Mouse (Mus musculus): Measurements from ENCODE around the gene Swsap1. TPM values are rescaled to one million over a fixed set of nuclear protein-coding genes. Genes with fewer than 3 reads are reported as not detected.

The Swsap1 gene
- polyA plus RNA-seq, 1 experiment from 2014 or later = 8.2 TPM

GRCm38 (mm10) chr9:21938234-21938855, 17.2 kb upstream of the Swsap1 start:
- H3K36me3 ChIP-seq = no peaks in the 10 kb centered on the region
- peaks cover 17% of the 10 kb centered on the region for H3K4me1 ChIP-seq
- H3K27ac ChIP-seq = no peak overlapping the region
- 86% methylated on average over 4 of the region's 4 CpGs for WGBS
- no peak overlapping the region for H3K4me3 ChIP-seq
- no peak for DNase-seq (ENCODE audit: low spot score)
- H3K27me3 ChIP-seq (ENCODE audit: low read depth, poor library complexity, severe bottlenecking) = peaks cover 13% of the 10 kb centered on the region
- no peaks in the 10 kb centered on the region for H3K9me3 ChIP-seq (replicated peaks)

GRCm38 (mm10) chr9:21943046-21943445, 12.5 kb upstream of the Swsap1 start:
- no peaks in the 10 kb centered on the region for H3K36me3 ChIP-seq
- no peak for DNase-seq (ENCODE audit: low spot score)
- 76% methylated on average over 12 of the region's 12 CpGs for WGBS

GRCm38 (mm10) chr9:21943638-21944037, 11.9 kb upstream of the Swsap1 start:
- Histone ChIP-seq H3K27me3 (ENCODE audit: low read depth, poor library complexity, severe bottlenecking) (peaks cover 55% of the 10 kb centered on the region), H3K27ac (no peak overlapping the region), H3K4me1 (peaks cover 15% of the 10 kb centered on the region), H3K9me3 (replicated peaks) (no peaks in the 10 kb centered on the region), H3K4me3 (no peak overlapping the region), H3K36me3 (no peaks in the 10 kb centered on the region)
- 48% methylated on average over 12 of the region's 12 CpGs for WGBS
- no peak for DNase-seq (ENCODE audit: low spot score)

More at GRCm38 (mm10) chr9:21943046-21943445, 12.5 kb upstream of the Swsap1 start:
- Histone ChIP-seq H3K9me3 (replicated peaks) (no peaks in the 10 kb centered on the region), H3K27me3 (ENCODE audit: low read depth, poor library complexity, severe bottlenecking) (peaks cover 49% of the 10 kb centered on the region), H3K4me3 (no peak overlapping the region), H3K4me1 (peaks cover 15% of the 10 kb centered on the region), H3K27ac (no peak overlapping the region)

- peak; percentile 61 for DNase-seq (ENCODE audit: low spot score)
- no peak overlapping the region for H3K4me3 ChIP-seq
- H3K9me3 ChIP-seq (replicated peaks) = no peaks in the 10 kb centered on the region
- peaks cover 61% of the 10 kb centered on the region for H3K27me3 ChIP-seq (ENCODE audit: low read depth, poor library complexity, severe bottlenecking)
- no peak overlapping the region for H3K27ac ChIP-seq
- WGBS = 18% methylated on average over 23 of the region's 23 CpGs
- H3K36me3 ChIP-seq = no peaks in the 10 kb centered on the region
- H3K4me1 ChIP-seq = peaks cover 15% of the 10 kb centered on the region
Measured at GRCm38 (mm10) chr9:21944267-21944666, 11.3 kb upstream of the Swsap1 start.

- Histone ChIP-seq H3K36me3 (no peaks in the 10 kb centered on the region), H3K9me3 (replicated peaks) (no peaks in the 10 kb centered on the region), H3K4me1 (peaks cover 15% of the 10 kb centered on the region), H3K27ac (no peak overlapping the region), H3K4me3 (peak overlapping the region; percentile 35), H3K27me3 (ENCODE audit: low read depth, poor library complexity, severe bottlenecking) (peaks cover 64% of the 10 kb centered on the region)
- DNase-seq (ENCODE audit: low spot score) = no peak
- 5% methylated on average over 28 of the region's 28 CpGs for WGBS
Measured at GRCm38 (mm10) chr9:21947540-21948130, 7.9 kb upstream of the Swsap1 start.

GRCm38 (mm10) chr9:21948146-21948545, 7.4 kb upstream of the Swsap1 start:
- Histone ChIP-seq H3K27me3 (ENCODE audit: low read depth, poor library complexity, severe bottlenecking) (peaks cover 63% of the 10 kb centered on the region), H3K4me3 (no peak overlapping the region; the same call in 1 of the 2 replicates)
- 53% methylated on average over 8 of the region's 8 CpGs for WGBS

GRCm38 (mm10) chr9:21948790-21949189, 6.8 kb upstream of the Swsap1 start:
- Histone ChIP-seq H3K27ac (no peak overlapping the region), H3K9me3 (replicated peaks) (no peaks in the 10 kb centered on the region), H3K4me1 (peaks cover 17% of the 10 kb centered on the region), H3K27me3 (ENCODE audit: low read depth, poor library complexity, severe bottlenecking) (peaks cover 56% of the 10 kb centered on the region), H3K4me3 (no peak overlapping the region), H3K36me3 (no peaks in the 10 kb centered on the region)
- DNase-seq (ENCODE audit: low spot score) = no peak
- WGBS = 67% methylated on average over 6 of the region's 6 CpGs

More at GRCm38 (mm10) chr9:21948146-21948545, 7.4 kb upstream of the Swsap1 start:
- no peaks in the 10 kb centered on the region for H3K9me3 ChIP-seq (replicated peaks)
- no peak overlapping the region for H3K27ac ChIP-seq
- no peak for DNase-seq (ENCODE audit: low spot score)
- peaks cover 15% of the 10 kb centered on the region for H3K4me1 ChIP-seq
- no peaks in the 10 kb centered on the region for H3K36me3 ChIP-seq

GRCm38 (mm10) chr9:21950322-21950721, 5.2 kb upstream of the Swsap1 start:
- Histone ChIP-seq H3K36me3 (no peaks in the 10 kb centered on the region), H3K9me3 (replicated peaks) (no peaks in the 10 kb centered on the region), H3K27ac (no peak overlapping the region), H3K4me1 (peaks cover 15% of the 10 kb centered on the region), H3K27me3 (ENCODE audit: low read depth, poor library complexity, severe bottlenecking) (peaks cover 41% of the 10 kb centered on the region), H3K4me3 (no peak overlapping the region)
- 18% methylated on average over 11 of the region's 11 CpGs for WGBS
- DNase-seq (ENCODE audit: low spot score) = peak; percentile 94

GRCm38 (mm10) chr9:21951977-21952376, 3.6 kb upstream of the Swsap1 start:
- WGBS = 77% methylated on average over 3 of the region's 3 CpGs
- Histone ChIP-seq H3K27ac (no peak overlapping the region), H3K36me3 (no peaks in the 10 kb centered on the region), H3K9me3 (replicated peaks) (no peaks in the 10 kb centered on the region), H3K27me3 (ENCODE audit: low read depth, poor library complexity, severe bottlenecking) (peaks cover 26% of the 10 kb centered on the region), H3K4me3 (no peak overlapping the region), H3K4me1 (peaks cover 21% of the 10 kb centered on the region)
- DNase-seq (ENCODE audit: low spot score) = no peak

GRCm38 (mm10) chr9:21953600-21953999, 2.0 kb upstream of the Swsap1 start:
- WGBS = 11% methylated on average over 3 of the region's 3 CpGs
- Histone ChIP-seq H3K36me3 (peaks cover 9% of the 10 kb centered on the region), H3K4me3 (no peak overlapping the region), H3K27me3 (ENCODE audit: low read depth, poor library complexity, severe bottlenecking) (peaks cover 14% of the 10 kb centered on the region), H3K9me3 (replicated peaks) (no peaks in the 10 kb centered on the region), H3K4me1 (peaks cover 11% of the 10 kb centered on the region), H3K27ac (no peak overlapping the region)
- DNase-seq (ENCODE audit: low spot score) = no peak

GRCm38 (mm10) chr9:21954635-21955034, 920 bp upstream of the Swsap1 start:
- Histone ChIP-seq H3K9me3 (replicated peaks) (no peaks in the 10 kb centered on the region), H3K4me3 (no peak overlapping the region), H3K4me1 (peaks cover 15% of the 10 kb centered on the region), H3K27me3 (ENCODE audit: low read depth, poor library complexity, severe bottlenecking) (peaks cover 14% of the 10 kb centered on the region), H3K27ac (no peak overlapping the region), H3K36me3 (peaks cover 16% of the 10 kb centered on the region)
- 82% methylated on average over 3 of the region's 3 CpGs for WGBS
- no peak for DNase-seq (ENCODE audit: low spot score)

GRCm38 (mm10) chr9:21955225-21955569, 358 bp upstream of the Swsap1 start:
- peak overlapping the region; percentile 95 for H3K27ac ChIP-seq
- H3K9me3 ChIP-seq (replicated peaks) = no peaks in the 10 kb centered on the region
- peaks cover 19% of the 10 kb centered on the region for H3K4me1 ChIP-seq
- DNase-seq (ENCODE audit: low spot score) = no peak
- H3K27me3 ChIP-seq (ENCODE audit: low read depth, poor library complexity, severe bottlenecking) = peaks cover 20% of the 10 kb centered on the region
- WGBS = 3% methylated on average over 18 of the region's 18 CpGs
- peak overlapping the region; percentile 79 for H3K4me3 ChIP-seq
- H3K36me3 ChIP-seq = peaks cover 16% of the 10 kb centered on the region

- no peak for DNase-seq (ENCODE audit: low spot score)
- 89% methylated on average over 5 of the region's 5 CpGs for WGBS
- Histone ChIP-seq H3K27ac (no peak overlapping the region), H3K27me3 (ENCODE audit: low read depth, poor library complexity, severe bottlenecking) (peaks cover 52% of the 10 kb centered on the region), H3K9me3 (replicated peaks) (no peaks in the 10 kb centered on the region), H3K4me1 (peaks cover 50% of the 10 kb centered on the region), H3K36me3 (peaks cover 16% of the 10 kb centered on the region), H3K4me3 (no peak overlapping the region)
Measured at GRCm38 (mm10) chr9:21958372-21958771, 2.8 kb downstream of the Swsap1 start.
